Mouse (Mus musculus) heart, adult 18-20 months (tissue): Measurements from ENCODE around the gene Tnip2. TPM values are rescaled to one million over a fixed set of nuclear protein-coding genes. Genes with fewer than 3 reads are reported as not detected.

Experiments used
- DNase-seq, 2 experiments: peaks; one replicate each; pipeline ENCODE4 v3.0.0; 2021 to 2022; ENCODE audit warnings: mixed read lengths in 1 of 2
- long read RNA-seq, 2 experiments: library from polyadenylated mRNA; stranded (forward); transcript quantifications; one replicate each; pipeline ENCODE4 v2.0.0; 2021
- total RNA-seq, 2 experiments: library from RNA; stranded (reverse); gene quantifications; 2 replicates each; pipeline ENCODE4 v1.2.3; 2021

The Tnip2 gene
- total RNA-seq: 1 to 10 TPM; 5.7 to 5.9 TPM
- long read RNA-seq, experiment 1, transcript Tnip2-202 (6 exons, 1,987 nt): major isoform, 7 of 7 reads
- long read RNA-seq, experiment 1, partial matches to known transcripts: 0 of 7 reads
- long read RNA-seq, experiment 1, other reads (novel, unspliced or antisense): 0 of 7 reads
- long read RNA-seq, experiment 2, partial matches to known transcripts: 0 of 3 reads
- long read RNA-seq, experiment 2, other reads (novel, unspliced or antisense): 1 of 3 reads

DNA sequence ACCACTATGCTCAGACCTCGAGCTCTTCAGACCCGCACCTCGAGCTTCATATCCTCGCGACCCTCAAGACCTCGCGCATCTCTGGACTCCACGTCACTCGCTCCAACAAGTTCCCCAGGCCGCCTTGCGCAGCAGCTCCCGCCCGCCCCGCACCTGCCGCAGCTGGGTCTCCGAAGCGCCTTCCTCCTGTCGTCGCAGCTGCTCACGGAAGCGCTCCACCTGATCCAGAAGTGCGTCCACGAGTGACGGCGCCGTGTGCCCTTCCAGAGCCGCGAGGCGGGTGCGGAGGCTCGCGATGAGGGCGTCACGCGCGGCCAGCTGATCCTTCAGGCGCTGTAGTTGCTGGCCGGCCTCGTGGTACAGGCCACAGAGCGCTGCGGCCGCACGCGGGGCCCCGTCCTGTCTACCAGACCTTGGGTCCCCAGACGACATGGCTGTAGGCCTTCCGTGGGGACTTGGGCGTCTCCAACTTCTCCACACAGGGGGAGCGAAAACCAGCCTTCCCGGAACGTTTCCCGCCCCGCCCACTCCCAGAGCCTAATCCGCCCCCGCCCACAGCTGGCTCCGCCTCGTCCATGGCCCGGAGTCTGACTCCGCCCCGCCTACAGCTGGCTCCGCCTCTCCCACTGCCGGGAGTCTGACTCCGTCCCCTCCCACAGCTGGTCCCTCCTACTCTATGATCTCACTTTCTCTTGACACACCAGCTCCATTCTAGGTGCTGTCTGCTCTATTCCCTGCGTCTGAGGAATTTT is at the start of gene Tnip2:
Gene Tnip2 (minus strand): TSS at position 526 of the 752 bp plus-strand sequence.
- peak; percentile 98 for DNase-seq

DNA sequence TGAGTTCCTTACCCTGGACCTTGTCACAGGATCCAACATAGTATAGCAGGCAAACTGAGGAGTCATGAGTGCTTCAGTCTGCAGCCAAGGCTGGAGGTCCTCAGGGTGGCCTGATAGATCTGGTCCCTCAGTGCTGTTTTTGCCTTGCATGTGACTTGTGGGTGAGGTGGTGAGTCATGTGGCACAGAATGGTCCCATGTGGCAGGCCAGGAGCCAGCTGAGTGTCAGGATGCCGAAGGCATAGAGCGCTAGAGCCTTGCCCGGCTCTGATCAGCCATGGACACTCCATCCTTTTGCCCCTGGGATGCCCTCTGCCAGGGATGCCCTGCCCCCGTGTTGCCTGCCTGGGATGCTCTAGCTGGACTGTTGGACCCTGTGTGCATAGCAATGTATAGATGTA is 38.0 kb upstream of the Tnip2 start:
- no peak for DNase-seq

DNA sequence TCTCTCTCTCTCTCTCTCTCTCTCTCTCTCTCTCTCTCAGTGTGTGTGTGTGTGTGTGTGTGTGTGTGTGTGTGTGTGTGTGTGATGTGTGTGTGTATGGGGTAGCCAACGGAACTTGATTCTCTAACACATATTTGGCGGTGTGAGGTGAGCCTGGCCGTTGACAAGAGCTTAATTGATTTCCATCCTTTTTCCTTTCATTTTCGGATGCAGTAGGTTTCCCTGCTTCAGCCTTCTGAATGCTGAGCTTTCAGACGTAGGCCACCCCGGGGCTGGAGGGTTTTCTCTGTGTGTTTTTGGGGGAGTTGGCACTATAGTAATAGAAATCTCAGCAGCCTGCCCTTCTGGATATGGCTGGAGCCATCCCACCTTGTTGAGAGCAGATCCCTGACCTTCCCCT is 36.5 kb upstream of the Tnip2 start:
- DNase-seq: no peak

DNA sequence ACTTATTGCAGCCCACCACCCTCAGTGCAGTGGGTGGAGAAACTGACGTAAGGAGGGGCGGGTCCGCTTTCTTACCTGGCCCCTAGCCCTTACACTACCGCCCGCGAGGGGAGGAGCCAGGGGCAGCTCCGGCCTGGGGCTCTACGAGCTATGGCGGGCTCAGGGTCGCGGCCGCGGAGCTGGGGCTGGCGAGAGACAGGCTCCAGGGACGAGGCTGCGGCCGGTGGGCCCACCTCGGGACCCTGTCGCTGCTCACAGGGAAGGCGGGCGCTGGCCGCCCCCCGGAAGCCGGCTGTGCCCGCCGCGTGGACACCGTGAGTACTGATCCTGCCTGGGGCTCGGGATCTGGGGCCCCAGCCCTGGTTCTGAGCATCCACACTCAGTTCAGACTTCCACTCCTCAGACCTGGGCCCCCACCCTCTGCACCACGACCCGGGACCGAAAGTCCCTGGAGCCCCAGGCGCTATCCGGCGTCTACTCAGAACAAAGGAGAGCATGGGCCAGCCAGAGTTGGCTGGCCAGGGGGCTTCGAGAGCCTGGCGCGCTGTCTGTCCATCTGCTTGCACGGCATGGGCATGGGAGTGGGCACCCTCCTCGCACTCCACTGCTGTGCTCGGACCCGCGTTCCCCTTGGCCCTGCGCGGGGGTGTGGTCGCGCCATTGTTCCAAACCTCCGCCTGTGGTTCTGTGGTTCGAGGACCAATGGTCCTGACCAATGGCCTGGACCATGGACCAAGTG is 35.9 kb upstream of the Tnip2 start:
- DNase-seq: peak; percentile 53 to 54

DNA sequence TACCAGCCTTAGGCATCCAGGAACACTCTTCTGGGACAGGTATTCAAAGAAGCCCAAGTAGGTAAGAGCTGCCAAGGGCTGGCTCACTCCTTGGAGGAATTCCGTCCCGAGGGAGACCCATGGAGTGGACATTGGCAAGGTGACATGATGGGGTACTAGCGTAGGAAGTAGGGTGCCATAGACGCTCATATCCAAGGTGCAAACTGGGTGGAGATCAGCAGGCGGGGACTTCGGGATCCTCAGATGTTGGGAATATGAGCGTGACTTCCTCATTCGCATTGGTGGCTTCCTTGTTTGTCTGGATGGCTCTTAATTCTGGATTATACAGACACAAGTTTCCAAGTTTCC is 35.3 kb upstream of the Tnip2 start:
- DNase-seq: no peak

DNA sequence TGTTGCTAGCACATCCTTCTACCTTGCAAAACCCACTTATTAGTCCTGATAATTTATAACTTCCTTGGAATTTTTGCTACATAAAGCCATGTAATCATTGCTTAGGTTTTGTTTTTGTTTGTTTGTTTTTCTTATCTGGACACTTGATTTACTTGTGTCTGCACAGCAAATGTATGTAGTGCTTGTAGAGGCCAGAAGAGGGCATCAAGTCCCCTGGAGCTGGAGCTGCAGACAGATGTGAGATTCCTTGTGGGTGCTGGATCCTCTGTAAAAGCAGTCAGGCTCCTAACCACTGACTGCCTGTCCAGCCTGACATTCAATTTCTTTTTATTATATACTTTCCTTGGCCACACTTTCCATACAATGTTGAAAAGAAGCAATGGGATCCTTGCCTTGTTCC is 33.6 kb upstream of the Tnip2 start:
- peak in 1 of 2 experiments; percentile 36 for DNase-seq

DNA sequence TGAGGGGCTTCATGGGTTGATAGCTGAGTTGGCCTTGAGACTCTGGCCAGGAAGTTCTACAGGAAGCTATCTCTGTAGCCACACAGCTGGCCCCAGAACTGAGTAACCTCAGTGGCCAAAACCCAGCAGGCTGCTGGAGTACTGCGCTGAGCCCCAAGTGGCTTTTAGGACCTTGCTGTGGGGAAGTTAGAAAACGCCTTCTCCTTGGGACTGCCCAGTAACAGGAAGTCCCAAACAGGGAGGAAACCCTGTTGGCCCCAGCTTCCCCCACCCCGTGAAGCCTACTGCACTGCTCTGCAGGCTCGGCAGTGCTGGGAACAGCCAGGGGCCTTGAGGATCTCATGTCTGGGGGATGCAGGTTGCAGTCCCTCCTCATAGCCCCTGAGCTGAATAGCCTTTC is 29.3 kb upstream of the Tnip2 start:
- DNase-seq: peak; percentile 45 to 79

DNA sequence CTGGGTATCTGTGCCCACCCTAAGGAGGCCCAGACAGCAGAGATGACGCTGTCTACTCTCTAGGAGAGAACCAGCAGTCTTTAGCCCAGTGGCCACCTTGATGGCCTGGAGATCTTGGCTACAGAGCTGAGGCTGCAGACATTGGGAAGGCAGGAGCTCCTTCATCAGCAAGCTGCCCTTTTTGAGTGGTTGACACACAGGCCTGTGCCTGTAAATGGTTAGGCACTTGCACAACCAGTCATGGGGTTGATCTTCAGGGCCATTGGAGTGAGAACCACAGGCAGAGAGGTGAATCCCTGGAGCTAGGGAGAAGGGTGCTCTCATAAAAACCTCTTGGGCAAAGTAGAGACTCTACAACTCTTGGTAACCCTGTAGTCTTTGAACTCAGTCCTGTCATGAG is 28.4 kb upstream of the Tnip2 start:
- DNase-seq: no peak

DNA sequence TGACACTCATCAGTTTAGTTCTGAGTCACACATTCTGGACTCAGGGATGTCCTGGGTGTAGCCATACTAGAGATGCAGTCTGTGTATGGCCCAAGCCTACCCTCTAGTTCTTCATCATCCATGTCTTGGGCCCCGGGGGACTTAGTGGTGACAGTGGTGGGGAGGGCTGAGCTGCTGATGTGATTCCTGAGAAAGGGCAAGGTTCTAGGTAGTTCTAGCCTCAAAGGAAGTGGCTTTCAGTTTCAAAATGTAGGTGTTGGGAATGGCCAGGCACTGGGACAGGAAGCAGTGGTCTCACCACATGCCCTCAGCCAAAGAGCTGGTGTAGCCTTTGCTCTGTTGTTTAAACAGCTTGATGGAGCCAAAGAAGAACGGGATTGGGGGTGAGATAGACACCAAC is 25.3 kb upstream of the Tnip2 start:
- no peak for DNase-seq

DNA sequence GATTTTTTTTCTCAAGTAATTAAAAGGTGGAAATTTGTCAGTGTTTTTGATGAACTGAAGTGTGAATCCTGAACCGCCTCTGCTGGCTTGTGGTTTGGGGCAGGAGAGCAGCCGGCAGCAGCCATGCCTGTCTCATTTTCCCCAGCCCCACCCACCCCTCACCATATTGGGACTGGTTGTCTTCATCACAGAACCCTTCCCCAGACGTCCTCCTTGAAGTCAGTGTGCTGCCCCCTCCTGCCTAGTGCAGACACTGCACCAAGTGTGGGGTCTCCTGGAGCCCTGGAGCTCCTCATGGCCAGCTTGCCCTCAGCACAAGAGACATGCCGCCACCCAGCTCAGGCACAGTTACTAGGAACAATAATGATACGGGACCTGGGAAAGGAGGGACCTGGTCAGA is 24.7 kb upstream of the Tnip2 start:
- peak; percentile 28 to 37 for DNase-seq

DNA sequence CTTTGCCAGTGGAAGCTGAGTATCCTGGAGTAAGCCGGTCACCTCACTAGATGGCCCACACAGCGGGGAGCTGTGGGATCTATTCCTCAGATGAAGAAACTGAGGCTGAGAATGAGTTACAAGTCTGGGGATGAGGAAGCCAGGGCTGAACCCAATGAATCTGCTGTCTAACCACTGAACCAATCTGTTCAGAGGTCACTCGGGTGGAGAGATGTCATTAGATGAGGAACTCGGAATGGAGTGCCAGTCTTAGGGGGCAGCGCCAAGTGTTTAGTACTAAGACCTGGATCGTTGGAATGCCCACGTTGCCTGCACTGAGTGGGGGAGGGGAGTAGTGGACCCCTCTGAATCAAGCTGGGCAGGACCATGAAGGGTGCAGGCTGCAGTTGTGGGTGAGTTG is 24.3 kb upstream of the Tnip2 start:
- DNase-seq: peak in 1 of 2 experiments; percentile 18

DNA sequence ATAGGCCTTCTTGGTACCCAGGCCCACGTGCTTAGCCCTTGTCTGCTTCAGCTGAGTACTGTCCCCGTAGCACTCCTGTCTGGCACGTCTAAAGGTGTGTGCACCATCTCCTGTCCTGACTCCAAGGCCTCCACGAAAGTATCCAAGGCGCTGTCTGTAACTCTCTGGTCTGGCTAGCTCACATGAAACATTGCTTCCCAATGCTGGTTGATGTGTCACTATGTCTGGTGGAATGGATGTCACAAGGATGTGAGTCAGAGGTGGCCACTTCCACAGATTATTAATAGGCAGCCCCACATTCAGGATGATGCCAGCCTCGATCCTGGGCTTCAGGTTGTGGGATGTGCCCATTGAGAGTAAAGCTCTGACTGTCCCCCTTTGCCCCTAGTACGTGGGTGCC is 22.0 kb upstream of the Tnip2 start:
- no peak for DNase-seq

DNA sequence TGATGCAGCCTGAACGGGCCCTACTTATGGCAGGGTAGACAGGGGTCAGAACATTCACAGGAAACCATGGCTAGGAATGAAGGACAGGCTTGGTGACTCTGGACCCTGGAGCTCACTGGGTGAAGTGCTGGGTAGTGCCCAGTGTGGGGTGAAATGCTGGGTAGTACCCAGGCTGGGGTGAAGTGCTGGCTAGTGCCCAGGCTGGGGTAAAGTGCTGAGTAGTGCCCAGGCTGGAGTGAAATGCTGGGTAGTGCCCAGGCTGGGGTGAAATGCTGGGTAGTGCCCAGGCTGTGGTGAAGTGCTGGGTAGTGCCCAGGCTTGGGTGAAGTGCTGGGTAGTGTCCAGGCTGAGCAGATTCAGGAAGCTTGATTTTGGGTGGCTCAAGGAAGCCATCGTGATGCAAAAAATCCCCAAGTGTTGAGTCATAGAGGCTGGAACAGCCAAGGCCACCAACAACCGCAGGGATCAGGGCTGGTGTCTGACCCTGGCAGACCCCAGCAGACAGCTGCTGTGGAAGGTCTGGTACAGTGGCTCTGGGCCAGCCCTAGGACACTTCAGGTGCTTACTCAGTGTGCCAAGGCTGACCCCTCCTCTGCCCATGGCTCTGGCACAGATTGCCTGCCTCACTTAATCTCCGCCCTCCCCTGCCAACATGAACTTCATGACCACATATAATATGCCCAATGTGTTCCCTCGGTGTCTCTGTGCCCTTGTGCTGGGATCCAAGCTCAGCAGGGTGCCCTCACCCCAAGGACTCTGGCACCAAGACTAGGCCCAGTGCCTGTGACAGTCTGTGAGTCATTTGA is 21.2 kb upstream of the Tnip2 start:
- peak; percentile 28 to 61 for DNase-seq

DNA sequence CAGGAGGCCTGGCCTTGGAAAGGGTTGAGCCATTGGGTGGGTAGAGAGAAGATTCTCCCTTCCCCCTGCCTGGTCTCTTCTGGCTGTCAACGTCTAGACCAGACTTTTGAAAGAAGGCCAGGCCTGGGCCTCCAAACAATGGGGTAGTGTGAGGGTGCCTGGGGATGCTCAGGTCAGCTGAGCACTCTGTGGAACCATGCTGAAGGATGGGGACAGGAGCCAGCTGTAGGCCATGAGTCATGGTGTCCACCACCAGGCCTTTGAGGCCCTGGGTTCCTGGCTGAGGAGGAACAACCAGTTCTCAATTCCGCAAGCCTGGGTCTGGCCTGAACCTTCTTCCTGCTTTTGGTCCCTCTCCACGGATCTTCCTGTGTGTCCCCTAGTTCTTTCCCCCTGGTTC is 20.0 kb upstream of the Tnip2 start:
- DNase-seq: peak; percentile 36 to 82

DNA sequence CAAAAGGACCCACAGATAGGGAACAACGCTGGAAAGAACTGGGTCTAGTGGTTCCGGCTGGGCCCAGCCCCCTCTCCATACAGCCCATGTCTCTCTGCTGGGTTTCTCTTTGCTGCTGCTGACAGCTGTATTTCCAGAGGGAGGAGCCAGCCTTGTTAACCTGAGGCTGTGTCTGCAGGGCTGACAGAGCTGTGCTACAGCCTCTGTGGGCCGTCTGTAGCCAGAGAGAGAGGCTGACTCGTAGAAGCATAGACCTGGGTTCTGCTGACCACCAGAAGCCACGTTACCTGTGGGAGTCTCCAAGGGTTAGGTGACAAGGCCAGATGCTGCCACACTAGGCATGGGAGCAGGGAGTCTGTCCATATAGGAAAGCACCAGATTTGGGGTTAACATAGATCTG is 19.3 kb upstream of the Tnip2 start:
- no peak for DNase-seq

DNA sequence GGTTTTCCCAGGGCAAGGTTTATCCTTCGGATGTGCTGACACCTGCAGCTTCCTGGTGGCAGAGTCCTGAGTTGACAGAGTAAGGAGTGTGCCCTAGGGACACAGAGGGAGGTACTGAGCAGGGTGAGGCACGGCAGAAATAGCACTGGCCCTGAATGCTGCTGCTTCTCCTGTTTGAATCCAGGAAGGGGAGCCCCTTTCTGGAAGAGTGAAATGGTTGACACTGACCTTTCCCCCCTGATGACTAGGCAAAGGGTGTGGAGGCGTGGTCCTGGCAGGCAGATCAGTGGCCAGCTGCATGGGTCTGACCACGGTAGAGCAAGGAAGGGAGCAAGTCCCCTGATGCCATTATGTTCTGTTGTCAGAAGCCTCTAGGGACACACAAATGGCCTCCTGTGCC is 16.9 kb upstream of the Tnip2 start:
- no peak for DNase-seq

DNA sequence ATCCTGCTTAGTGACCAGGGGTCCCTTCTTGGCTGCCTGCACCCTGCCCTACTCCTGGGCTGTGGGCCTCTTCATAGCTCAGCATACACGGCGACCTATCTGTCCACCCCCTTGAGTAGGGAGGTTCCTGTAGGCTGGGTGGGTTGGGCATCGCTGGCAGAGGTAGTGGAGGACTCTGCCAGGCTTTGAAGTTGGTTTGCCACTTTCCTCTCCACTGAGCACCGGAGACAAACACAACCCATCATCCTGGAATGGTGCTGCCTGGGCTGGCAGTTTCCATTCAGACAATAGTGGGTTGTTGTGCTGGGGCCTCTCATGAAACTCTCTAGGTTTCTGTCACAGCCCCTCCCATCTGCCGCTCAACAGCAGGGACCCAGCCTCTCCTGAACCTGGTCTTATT is 16.3 kb upstream of the Tnip2 start:
- no peak for DNase-seq

DNA sequence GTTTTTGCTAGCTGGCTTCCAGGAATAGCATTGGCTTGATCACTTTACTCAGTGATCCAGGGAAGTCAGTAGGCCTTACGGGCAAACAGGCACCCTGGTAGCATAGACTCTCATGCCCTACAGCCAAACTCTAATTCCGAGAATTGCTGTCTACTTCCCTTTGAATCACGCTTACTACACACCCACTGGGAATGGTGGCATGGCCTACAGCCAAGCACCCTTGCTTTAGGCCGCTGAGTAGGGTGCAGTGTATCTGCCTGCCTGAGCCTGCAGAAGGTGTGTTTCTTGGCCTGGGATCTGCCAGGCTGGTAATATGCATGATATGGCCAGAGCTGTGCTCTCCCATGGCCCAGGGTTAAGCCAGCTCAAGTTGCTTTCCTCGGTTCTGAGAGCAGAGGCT is 14.9 kb upstream of the Tnip2 start:
- DNase-seq: no peak

DNA sequence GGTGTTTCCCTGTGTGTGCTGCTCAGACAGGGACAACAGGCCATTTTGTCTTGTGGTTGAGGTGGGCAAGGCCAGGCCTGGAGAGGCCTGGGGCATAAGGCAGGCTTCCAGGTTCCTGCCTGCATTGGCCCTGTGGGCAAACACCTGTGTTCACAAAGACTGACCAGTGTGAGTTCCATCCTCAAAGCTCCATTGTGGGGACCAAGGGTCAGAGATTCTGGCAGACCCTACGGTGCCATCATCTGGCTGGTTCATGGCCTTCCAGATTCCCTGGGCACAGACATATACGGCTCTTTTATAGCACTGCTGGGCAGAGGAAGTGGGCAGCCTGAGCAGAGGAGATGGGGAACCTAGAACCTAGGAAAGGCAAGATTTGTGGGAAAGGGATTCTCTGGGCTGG is 13.6 kb upstream of the Tnip2 start:
- no peak for DNase-seq

DNA sequence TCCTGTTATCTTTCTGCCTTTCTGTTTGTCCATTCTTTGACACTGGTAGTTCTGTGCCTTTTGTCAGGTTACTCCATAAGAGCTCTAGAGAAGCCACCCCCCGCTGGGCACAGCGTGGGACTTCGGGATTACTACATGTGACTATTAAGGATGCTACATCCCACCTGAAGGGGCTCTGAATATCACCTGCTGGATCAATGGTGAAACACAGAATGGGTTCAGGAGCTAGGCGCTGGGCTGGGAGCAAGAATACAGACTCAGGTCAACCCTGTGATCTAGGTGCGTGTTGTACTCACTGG is 12.6 kb upstream of the Tnip2 start:
- DNase-seq: no peak

DNA sequence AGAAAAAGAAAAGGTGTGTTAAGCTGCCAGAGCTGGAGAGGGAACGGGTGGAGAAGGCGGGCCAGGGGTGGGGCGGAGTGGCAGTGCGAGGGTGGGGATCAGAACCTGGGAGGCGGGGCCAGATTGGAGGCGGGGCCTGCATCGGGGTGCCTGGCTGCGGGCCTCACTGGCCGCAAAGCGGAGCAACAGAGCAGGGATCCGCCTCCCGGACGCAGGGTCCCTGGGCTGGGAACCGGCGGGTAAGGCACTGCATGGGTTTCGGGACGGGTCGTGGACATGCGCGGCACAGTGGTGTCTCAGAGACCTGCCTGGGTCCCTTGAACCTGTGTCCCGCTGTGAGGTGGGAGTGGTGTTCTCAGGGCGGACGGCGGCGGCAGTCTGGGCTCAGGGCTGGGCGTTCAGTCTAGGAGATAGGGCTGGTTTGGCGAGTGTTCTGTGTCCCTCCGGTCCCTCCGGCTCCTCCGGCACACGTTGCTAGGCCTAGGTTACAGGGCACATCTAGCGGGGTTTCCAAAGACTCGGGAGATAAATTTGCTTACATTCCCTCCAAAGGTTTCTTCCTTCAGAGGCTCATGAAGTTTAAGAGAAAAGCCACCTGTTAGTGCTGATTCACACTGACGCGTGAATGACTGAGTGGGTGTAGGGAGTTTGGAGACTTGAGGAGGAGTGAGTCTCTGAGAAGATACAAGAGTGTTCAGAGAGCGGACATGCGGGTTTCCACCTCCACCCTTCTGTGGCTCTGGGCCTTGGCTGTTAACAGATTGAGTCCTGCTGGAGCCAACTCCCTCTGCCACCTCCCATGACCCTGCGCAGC is 12.1 kb upstream of the Tnip2 start, which contains the start of gene Sh3bp2:
Gene Sh3bp2 (plus strand): TSS at position 176 of the 814 bp plus-strand sequence.
- DNase-seq: peak; percentile 98

DNA sequence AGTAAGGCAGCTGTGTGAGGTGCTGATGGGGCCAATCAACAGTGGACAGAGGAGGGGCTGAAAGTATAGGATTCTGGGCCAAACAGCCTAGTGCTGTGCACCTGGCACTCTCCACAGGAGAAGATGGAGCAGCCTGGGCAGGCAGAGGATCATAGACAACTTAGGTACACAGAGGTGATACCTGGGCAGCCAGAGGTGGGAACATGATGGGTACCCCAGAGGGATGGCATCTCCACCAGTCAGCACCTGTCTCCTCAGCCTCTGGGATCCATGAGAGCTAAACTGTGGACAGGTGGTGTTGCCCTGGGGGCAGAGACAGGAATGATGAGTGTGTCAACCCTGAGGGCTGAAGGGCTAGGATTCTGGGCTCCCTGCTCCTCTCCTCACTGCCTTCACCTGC is 10.7 kb upstream of the Tnip2 start:
- DNase-seq: no peak
